18 mouse cellular contexts compared by ENCODE assay signal in the genomic region with DNA sequence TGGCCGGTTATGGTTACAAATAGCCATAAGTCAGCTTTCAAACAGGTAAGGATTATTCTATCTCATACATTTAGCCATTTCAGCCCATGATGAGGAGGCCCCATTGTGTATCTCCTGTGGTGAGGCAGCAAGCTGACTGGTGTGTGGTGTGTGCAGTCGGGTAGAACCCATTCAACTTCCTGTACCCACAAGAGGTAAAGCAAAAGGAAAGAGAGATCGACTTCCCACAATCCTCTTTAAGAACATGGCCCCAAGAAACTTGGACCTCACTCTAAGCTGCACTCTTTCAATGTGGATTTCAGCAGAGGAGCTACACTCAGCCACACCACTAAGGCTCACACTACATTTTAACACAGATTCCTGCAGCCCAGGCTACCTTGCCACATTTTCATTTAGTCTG.
"Had no signal": no experiment of that assay in that cellular context is flagged by ENCODE, and none has a peak within 500 bp of the region (broad histone marks: within the 10 kb centered on the region; RNA-seq: fewer than 3 reads in every experiment).

No protein-coding gene starts in this region.

- H3K27ac ChIP-seq: liver, embryonic 14.5 days; midbrain, embryonic 10.5 days; midbrain, embryonic 12.5 days; neural tube, embryonic 13.5 days; neural tube, embryonic 15.5 days; stomach, embryonic 15.5 days; stomach, postnatal 0 days had no signal

- H3K4me1 ChIP-seq: midbrain, embryonic 10.5 days; midbrain, embryonic 12.5 days; neural tube, embryonic 13.5 days; neural tube, embryonic 15.5 days; stomach, embryonic 15.5 days had no signal

- H3K4me2 ChIP-seq: lung, embryonic 14.5 days; midbrain, embryonic 12.5 days; neural tube, embryonic 13.5 days; neural tube, embryonic 15.5 days; stomach, embryonic 15.5 days had no signal

- H3K9me3 ChIP-seq: midbrain, embryonic 10.5 days; midbrain, embryonic 12.5 days; neural tube, embryonic 13.5 days; neural tube, embryonic 15.5 days; stomach, embryonic 15.5 days had no signal

- H3K36me3 ChIP-seq: midbrain, embryonic 10.5 days; midbrain, embryonic 12.5 days; neural tube, embryonic 13.5 days; neural tube, embryonic 15.5 days; stomach, embryonic 15.5 days had no signal

- H3K9ac ChIP-seq: liver, embryonic 14.5 days; lung, embryonic 14.5 days; midbrain, embryonic 12.5 days; neural tube, embryonic 13.5 days; neural tube, embryonic 15.5 days; stomach, embryonic 15.5 days had no signal

- H3K27me3 ChIP-seq: midbrain, embryonic 12.5 days; neural tube, embryonic 13.5 days; neural tube, embryonic 15.5 days; stomach, embryonic 15.5 days had no signal

- H3K4me3 ChIP-seq: midbrain, embryonic 10.5 days; midbrain, embryonic 12.5 days; myocyte; neural tube, embryonic 13.5 days; neural tube, embryonic 15.5 days; stomach, embryonic 15.5 days had no signal

- DNase-seq: lung, adult 18-20 months; lung, embryonic 14.5 days; lung, postnatal 10 days; lung, postnatal 4 days; midbrain, embryonic 14.5 days; right cerebral cortex, postnatal 25 days; right cerebral cortex, postnatal 4 days; thymus, adult 2 months; thymus, postnatal 25 days; thymus, postnatal 4 days had no signal
